Mouse (Mus musculus) hindbrain, embryonic 13.5 days (tissue): ENCODE measurements around the gene Gm10591. TPM values are rescaled to one million over a fixed set of nuclear protein-coding genes. Genes with fewer than 3 reads are reported as not detected.
"Not testable (repeated sequence)": the region's sequence is repeated elsewhere in the genome, so short reads cannot be mapped to it uniquely, and the experiment has no call there.

ENCODE experiments used
- ATAC-seq: fragments of 200-750 bp; cut with Nextera tagmentation; 2 replicates; pipeline ENCODE4 v1.8.0; 2017; ENCODE audit warnings: moderate TSS enrichment; ENCODE audit not compliant: low FRiP score
- H3K27ac ChIP-seq: fragments of 300-500 bp; sonication (generic); 2 replicates; pipeline ENCODE4 v1.5.1; 2015; ENCODE audit warnings: inconsistent platforms, mild to moderate bottlenecking, moderate library complexity
- H3K27me3 ChIP-seq: fragments of 300-500 bp; sonication (generic); 2 replicates; pipeline ENCODE4 v1.6.1; 2015; ENCODE audit warnings: mild to moderate bottlenecking, inconsistent platforms
- H3K36me3 ChIP-seq: fragments of 300-500 bp; sonication (generic); 2 replicates; pipeline ENCODE4 v1.6.1; 2015; ENCODE audit warnings: mild to moderate bottlenecking, inconsistent platforms
- H3K4me1 ChIP-seq: fragments of 300-500 bp; sonication (generic); replicated peaks from 2 replicates; pipeline ENCODE4 v1.6.1; 2015; ENCODE audit warnings: inconsistent platforms
- H3K4me2 ChIP-seq: fragments of 300-500 bp; sonication (generic); 2 replicates; pipeline ENCODE4 v1.6.1; 2015; ENCODE audit warnings: inconsistent platforms, mild to moderate bottlenecking, moderate library complexity
- H3K4me3 ChIP-seq: fragments of 300-500 bp; sonication (generic); 2 replicates; pipeline ENCODE4 v1.5.1; 2015; ENCODE audit warnings: mild to moderate bottlenecking, inconsistent platforms
- H3K9ac ChIP-seq: fragments of 300-500 bp; sonication (generic); 2 replicates; pipeline ENCODE4 v1.6.1; 2015; ENCODE audit warnings: mild to moderate bottlenecking, inconsistent platforms
- H3K9me3 ChIP-seq: fragments of 300-500 bp; sonication (generic); 2 replicates; pipeline ENCODE4 v1.6.1; 2016; ENCODE audit warnings: inconsistent platforms
- WGBS: fragments of 180-500 bp; shearing (Covaris S2); methylation state at CpG from one replicate; pipeline ENCODE4 v1.1.7; 2015; 5-methylcytosine and 5-hydroxymethylcytosine counted together
- polyA plus RNA-seq: library from polyadenylated mRNA; unstranded; fragments of >200 nt; fragmentation: Nextera tagmentation; extraction: Ambion mirVana; gene quantifications from 2 replicates; pipeline ENCODE4 v1.2.1, GENCODE M21; 2015

Gm10591 gene
- polyA plus RNA-seq = not detected in 2 replicates

- not testable (repeated sequence) for H3K4me2 ChIP-seq, H3K9me3 ChIP-seq, H3K4me1 ChIP-seq, H3K36me3 ChIP-seq, H3K9ac ChIP-seq, ATAC-seq, H3K27me3 ChIP-seq, H3K27ac ChIP-seq, H3K4me3 ChIP-seq
- WGBS = no CpG with 5 or more reads among the region's 5 CpGs
These were observed at the start of gene Gm10591 for GRCm38 (mm10) chr4:42611895-42612294. TSS of gene Gm10591 (plus strand) at chr4:42612195.

- H3K27ac ChIP-seq, H3K27me3 ChIP-seq, H3K4me1 ChIP-seq, H3K4me2 ChIP-seq, H3K4me3 ChIP-seq, H3K36me3 ChIP-seq, ATAC-seq, H3K9ac ChIP-seq, H3K9me3 ChIP-seq: not testable (repeated sequence)
- no CpG with 5 or more reads among the region's 8 CpGs for WGBS
These were observed 17.4 kb downstream of the Gm10591 start, which contains the start of gene Gm2564 for GRCm38 (mm10) chr4:42629419-42629818. TSS of gene Gm2564 (plus strand) at chr4:42629719.

- not testable (repeated sequence) for H3K9me3 ChIP-seq, ATAC-seq, H3K9ac ChIP-seq, H3K4me1 ChIP-seq, H3K27ac ChIP-seq, H3K36me3 ChIP-seq, H3K4me3 ChIP-seq, H3K4me2 ChIP-seq, H3K27me3 ChIP-seq
- no CpG with 5 or more reads among the region's 9 CpGs for whole genome bisulfite sequencing
These were observed 43.0 kb downstream of the Gm10591 start, which contains the start of gene Ccl27b for GRCm38 (mm10) chr4:42654951-42655350. TSS of gene Ccl27b (plus strand) at chr4:42655251.

- not testable (repeated sequence) for H3K4me2 ChIP-seq, H3K36me3 ChIP-seq, H3K4me1 ChIP-seq, H3K4me3 ChIP-seq, ATAC-seq, H3K9me3 ChIP-seq, H3K27ac ChIP-seq, H3K27me3 ChIP-seq, H3K9ac ChIP-seq
- WGBS = no CpG with 5 or more reads among the region's 3 CpGs
These were observed 49.8 kb downstream of the Gm10591 start, which contains the start of gene Il11ra2 for GRCm38 (mm10) chr4:42661793-42662192. TSS of gene Il11ra2 (minus strand) at chr4:42661893.

Other genes with a start within 250 kb of the Gm10591 start
- not detected in 2 replicates for gene Gm21586, start 172.8 kb upstream of the Gm10591 start, polyA plus RNA-seq
- gene Gm2163, start 145.4 kb upstream of the Gm10591 start, polyA plus RNA-seq = 0.08 and 0.23 TPM in 2 replicates
- not detected in 2 replicates for gene Fam205a2, start 84.0 kb upstream of the Gm10591 start, polyA plus RNA-seq
- not detected in 2 replicates for gene Gm2564, start 17.5 kb downstream of the Gm10591 start, polyA plus RNA-seq
- not detected in 2 replicates for gene Ccl27b, start 43.1 kb downstream of the Gm10591 start, polyA plus RNA-seq
- gene Il11ra2, start 49.7 kb downstream of the Gm10591 start, polyA plus RNA-seq = not detected in 2 replicates
- 0.23 and 0.71 TPM in 2 replicates for gene 4930578G10Rik, start 123.3 kb downstream of the Gm10591 start, polyA plus RNA-seq
- gene Ccl19, start 144.4 kb downstream of the Gm10591 start, polyA plus RNA-seq = 0.53 TPM in 1 of 2 replicates, not detected in the other
- gene Ccl21a, start 161.8 kb downstream of the Gm10591 start, polyA plus RNA-seq = 1.3 and 1.4 TPM in 2 replicates
- 0.05 TPM in 1 of 2 replicates, not detected in the other for gene Fam205a1, start 241.7 kb downstream of the Gm10591 start, polyA plus RNA-seq
- 0.36 and 0.69 TPM in 2 replicates for gene Gm12394, start 244.6 kb downstream of the Gm10591 start, polyA plus RNA-seq